Mouse (Mus musculus) hindbrain, embryonic 11.5 days (tissue): ENCODE results near the gene Rmdn2. TPM values are rescaled to one million over a fixed set of nuclear protein-coding genes. Genes with fewer than 3 reads are reported as not detected.

Experiments
- ATAC-seq: fragments of 200-750 bp; cut with Nextera tagmentation; 2 replicates; pipeline ENCODE4 v1.8.0; 2017; ENCODE audit warnings: mild to moderate bottlenecking, moderate TSS enrichment, moderate library complexity; ENCODE audit not compliant: low FRiP score
- DNase-seq: peaks from one replicate; pipeline ENCODE4 v3.0.0-alpha.2; 2015; ENCODE audit warnings: low spot score
- H3K27ac ChIP-seq: fragments of 300-500 bp; sonication (generic); 2 replicates; pipeline ENCODE4 v1.5.1; 2014; ENCODE audit warnings: mild to moderate bottlenecking, low read depth, low read length
- H3K27me3 ChIP-seq: fragments of 300-500 bp; sonication (generic); 2 replicates; pipeline ENCODE4 v1.6.1; 2014; ENCODE audit warnings: mild to moderate bottlenecking, low read length, moderate library complexity, mixed read lengths; ENCODE audit not compliant: control insufficient read depth, insufficient read depth
- H3K36me3 ChIP-seq: fragments of 300-500 bp; sonication (generic); 2 replicates; pipeline ENCODE4 v1.6.1; 2014; ENCODE audit warnings: mild to moderate bottlenecking, low read length, moderate library complexity, mixed read lengths; ENCODE audit not compliant: control insufficient read depth, insufficient read depth
- H3K4me1 ChIP-seq: fragments of 300-500 bp; sonication (generic); replicated peaks from 2 replicates; pipeline ENCODE4 v1.6.1; 2014; ENCODE audit warnings: low read length, mixed read lengths; ENCODE audit not compliant: control insufficient read depth, insufficient read depth
- H3K4me2 ChIP-seq: fragments of 300-500 bp; sonication (generic); replicated peaks from 2 replicates; pipeline ENCODE4 v1.6.1; 2014; ENCODE audit warnings: mild to moderate bottlenecking, low read depth, low read length
- H3K4me3 ChIP-seq: fragments of 300-500 bp; sonication (generic); 2 replicates; pipeline ENCODE4 v1.5.1; 2014; ENCODE audit warnings: low read depth, low read length
- H3K9ac ChIP-seq: fragments of 300-500 bp; sonication (generic); 2 replicates; pipeline ENCODE4 v1.6.1; 2014; ENCODE audit warnings: low read depth, low read length
- H3K9me3 ChIP-seq: fragments of 300-500 bp; sonication (generic); 2 replicates; pipeline ENCODE4 v1.6.1; 2016; ENCODE audit warnings: low read length; ENCODE audit not compliant: control insufficient read depth
- WGBS: fragments of 180-500 bp; shearing (Covaris S2); extraction: QIAGEN DNeasy Blood & Tissue Kit; methylation state at CpG from one replicate; pipeline ENCODE4 v1.1.7; 2014; 5-methylcytosine and 5-hydroxymethylcytosine counted together
- polyA plus RNA-seq: library from polyadenylated mRNA; unstranded; fragments of >200 nt; fragmentation: Nextera tagmentation; extraction: Ambion mirVana; gene quantifications from 2 replicates; pipeline ENCODE4 v1.2.1, GENCODE M21; 2014

The Rmdn2 gene
- polyA plus RNA-seq, 1 experiment from 2014 or later = 7.9 TPM

DNA sequence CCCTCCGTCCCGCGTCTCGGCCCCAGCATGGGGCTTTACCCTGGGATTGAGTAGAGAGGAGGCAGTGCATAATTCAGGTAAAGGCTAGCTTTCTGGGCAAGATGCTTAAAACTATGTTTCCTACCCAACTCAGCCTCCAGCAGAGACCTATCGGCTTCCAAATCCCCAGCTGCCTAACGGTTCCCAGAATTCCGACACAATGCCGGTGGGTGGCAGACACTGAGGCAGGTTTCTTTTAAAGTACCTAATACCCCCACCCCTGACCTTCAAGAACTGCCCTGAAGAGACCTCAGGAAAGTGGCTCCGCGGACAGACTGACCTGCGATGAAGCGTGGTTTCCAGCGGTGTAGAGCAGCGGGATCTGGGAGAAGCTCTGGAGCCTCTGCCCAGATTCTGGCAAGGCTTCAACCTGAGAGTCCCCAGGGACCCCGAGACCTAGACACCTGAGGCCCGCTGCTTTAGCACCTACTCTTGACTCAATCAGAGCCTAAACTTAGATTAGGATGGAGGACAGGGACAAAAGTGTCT, 102.8 kb downstream of the Rmdn2 start:
- Histone ChIP-seq H3K36me3 (no peaks in the 10 kb centered on the region), H3K4me1 (peaks cover 10% of the 10 kb centered on the region; the same call in 1 of the 2 replicates), H3K4me2 (peak overlapping the region; percentile 93), H3K4me3 (peak overlapping the region; percentile 41), H3K9ac (no peak overlapping the region), H3K27me3 (peaks cover 48% of the 10 kb centered on the region), H3K9me3 (no peaks in the 10 kb centered on the region), H3K27ac (no peak overlapping the region)
- ATAC-seq (peak; percentile 5; the same call in 1 of the 2 replicates), DNase-seq (no peak)
- under 1% methylated on average over 16 of the region's 16 CpGs for WGBS

DNA sequence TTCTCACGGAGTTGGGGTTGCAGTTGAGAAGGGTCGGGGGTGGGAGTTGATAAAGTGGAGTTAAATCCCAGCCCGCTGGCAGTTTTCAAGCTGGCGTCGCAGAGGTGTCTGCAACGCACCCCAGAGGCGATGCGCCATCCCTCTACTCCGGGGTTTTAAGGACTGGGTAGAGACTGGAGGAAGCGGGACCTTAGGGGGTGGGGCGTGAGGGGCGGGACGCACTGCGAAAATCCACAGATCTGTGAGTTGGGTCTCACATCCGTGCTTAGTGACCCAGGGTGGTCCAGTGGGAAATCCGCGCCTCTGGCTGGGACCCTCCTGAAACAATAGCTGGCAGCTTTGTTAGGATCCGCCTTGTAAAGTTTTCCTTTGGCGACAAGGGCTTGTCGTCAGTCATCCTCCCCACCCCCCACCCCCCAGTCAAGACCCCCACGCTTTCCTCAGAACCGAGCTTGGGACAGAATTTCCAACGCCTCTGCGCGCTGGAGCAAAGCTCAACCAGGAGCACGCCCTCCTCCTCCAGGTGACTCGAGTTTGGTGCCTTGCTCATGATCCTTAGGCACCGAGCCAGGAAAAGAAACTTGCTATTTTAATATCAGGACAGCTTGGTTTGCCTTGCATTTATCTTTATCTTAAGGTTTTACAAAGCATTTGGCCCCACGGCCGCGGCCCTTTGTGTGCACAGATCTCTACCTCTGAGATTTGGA, 103.4 kb downstream of the Rmdn2 start, which contains the start of gene Cyp1b1:
Gene Cyp1b1, minus strand, starts transcription at position 131 of the 707 bp plus-strand sequence.
- no peak within 1 kb of the TSS for H3K27ac ChIP-seq
- ATAC-seq (peak; percentile 56), DNase-seq (peak; percentile 65)
- peaks cover 10% of the 10 kb centered on the region; the same call in 1 of the 2 replicates for H3K4me1 ChIP-seq
- peak within 1 kb of the TSS; percentile 44 for H3K9ac ChIP-seq
- WGBS = under 1% methylated on average over 29 of the region's 31 CpGs
- no peaks in the 10 kb centered on the region for H3K36me3 ChIP-seq
- H3K4me3 ChIP-seq = peak within 1 kb of the TSS; percentile 41
- H3K27me3 ChIP-seq = peaks cover 46% of the 10 kb centered on the region
- H3K9me3 ChIP-seq = no peaks in the 10 kb centered on the region
- H3K4me2 ChIP-seq = peak within 1 kb of the TSS; percentile 93

DNA sequence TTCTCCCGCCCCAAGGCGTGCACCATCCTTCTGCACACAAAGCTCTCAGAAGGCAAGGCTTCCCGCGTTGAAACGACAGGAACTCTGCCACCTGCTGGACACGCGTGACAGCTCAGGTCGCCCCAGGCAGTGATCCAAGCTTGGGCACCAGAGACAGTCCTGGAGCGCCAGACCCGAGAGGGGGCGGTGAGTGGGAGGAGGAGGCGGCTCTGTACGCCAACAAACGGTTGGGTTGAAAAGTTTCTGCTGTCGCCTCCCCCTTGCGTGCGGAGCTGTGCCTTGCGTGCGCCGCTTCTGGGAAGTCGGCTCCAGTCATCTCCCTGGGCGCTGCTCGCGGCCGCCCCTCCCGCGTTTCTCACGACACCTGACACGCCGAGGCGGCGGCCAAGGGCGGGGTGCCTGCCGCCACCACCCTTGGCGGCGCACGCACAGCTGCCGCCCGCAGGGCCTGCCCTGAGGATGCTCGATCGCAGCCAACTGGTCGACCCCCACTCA, 104.0 kb downstream of the Rmdn2 start:
- H3K9me3 ChIP-seq = no peaks in the 10 kb centered on the region
- WGBS = under 1% methylated on average over 41 of the region's 42 CpGs
- H3K4me3 ChIP-seq = peak overlapping the region; percentile 41
- H3K4me2 ChIP-seq = peak overlapping the region; percentile 93
- ATAC-seq (peak; percentile 88), DNase-seq (peak; percentile 93)
- H3K27me3 ChIP-seq = peaks cover 42% of the 10 kb centered on the region
- no peaks in the 10 kb centered on the region for H3K36me3 ChIP-seq
- no peak overlapping the region for H3K27ac ChIP-seq
- peak overlapping the region; percentile 44 for H3K9ac ChIP-seq
- H3K4me1 ChIP-seq = peaks cover 10% of the 10 kb centered on the region; the same call in 1 of the 2 replicates

DNA sequence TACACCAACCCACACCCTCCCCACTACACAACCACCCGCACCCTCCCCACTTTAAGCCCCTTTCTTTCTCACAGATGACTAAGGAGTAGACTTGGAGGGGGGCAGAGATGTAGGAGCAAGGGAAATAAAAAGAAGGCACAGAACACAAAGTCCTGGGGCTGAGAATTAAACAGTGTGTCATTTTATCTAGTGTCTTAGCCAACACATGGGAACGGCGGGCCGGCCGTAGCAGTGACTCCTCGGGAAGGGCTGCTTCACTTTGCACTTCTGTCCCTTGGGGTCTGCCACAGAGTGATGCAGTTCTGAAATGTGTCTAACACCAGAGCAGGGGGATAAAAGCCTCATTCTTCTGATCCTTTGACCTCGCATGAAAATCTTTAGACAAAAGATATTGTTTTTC, 109.0 kb downstream of the Rmdn2 start:
- H3K9ac ChIP-seq = no peak overlapping the region
- no peak for DNase-seq
- 72% methylated on average over 7 of the region's 7 CpGs for WGBS
- no peak for ATAC-seq
- no peak overlapping the region for H3K4me2 ChIP-seq
- H3K9me3 ChIP-seq = no peaks in the 10 kb centered on the region
- no peaks in the 10 kb centered on the region for H3K4me1 ChIP-seq
- no peak overlapping the region for H3K27ac ChIP-seq
- no peak overlapping the region for H3K4me3 ChIP-seq
- peaks cover 5% of the 10 kb centered on the region; the same call in 1 of the 2 replicates for H3K27me3 ChIP-seq
- no peaks in the 10 kb centered on the region for H3K36me3 ChIP-seq

DNA sequence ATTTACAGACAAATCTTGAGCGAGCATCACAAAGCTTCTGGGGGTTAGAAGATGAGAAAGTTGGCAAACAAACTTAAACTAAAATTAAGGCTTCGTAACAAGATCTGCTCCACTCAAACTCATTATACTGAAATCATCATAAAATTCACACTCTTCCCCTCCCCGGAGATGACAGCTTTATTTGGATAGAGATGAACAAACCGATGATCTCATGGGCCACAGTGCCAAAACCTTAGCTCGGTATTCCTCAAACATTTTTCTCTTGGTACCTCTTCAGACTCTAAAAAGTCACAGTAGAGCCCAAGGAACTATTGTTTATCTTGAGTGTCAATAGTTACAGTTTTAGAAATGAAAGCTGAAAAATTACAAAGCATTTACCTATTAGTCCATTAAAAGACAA, 115.0 kb downstream of the Rmdn2 start:
- DNase-seq (no peak), ATAC-seq (no peak)
- Histone ChIP-seq H3K9me3 (no peaks in the 10 kb centered on the region), H3K27me3 (no peaks in the 10 kb centered on the region), H3K4me3 (no peak overlapping the region), H3K27ac (no peak overlapping the region), H3K4me1 (no peaks in the 10 kb centered on the region), H3K4me2 (no peak overlapping the region), H3K36me3 (no peaks in the 10 kb centered on the region), H3K9ac (no peak overlapping the region)
- 85% methylated on average over 5 of the region's 5 CpGs for WGBS

DNA sequence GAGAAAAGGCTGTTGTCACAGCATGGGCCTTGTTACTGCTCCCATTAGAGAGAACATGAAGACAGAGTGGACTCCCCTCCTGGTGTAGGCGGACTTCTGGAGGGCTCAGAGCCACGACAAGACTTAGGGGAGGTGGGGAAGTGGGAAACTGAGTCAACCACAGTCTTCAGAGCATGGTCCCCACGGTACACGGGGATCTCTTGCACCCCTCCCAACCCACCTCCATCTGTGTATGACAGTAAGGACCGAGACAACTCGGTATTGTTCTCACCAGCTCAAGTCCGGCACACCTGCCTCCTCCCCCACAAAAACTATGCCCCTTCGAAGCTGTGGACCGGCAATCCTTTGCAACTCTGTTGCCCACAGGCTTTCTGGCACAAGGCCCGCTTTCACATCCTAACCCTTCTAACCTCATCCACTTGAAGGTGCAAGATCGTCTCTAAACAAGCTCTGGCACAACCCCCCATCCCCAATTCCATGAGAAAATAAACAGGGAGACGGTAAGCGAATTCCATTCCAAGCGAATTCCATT, 116.5 kb downstream of the Rmdn2 start:
- H3K27me3 ChIP-seq = no peaks in the 10 kb centered on the region
- no peaks in the 10 kb centered on the region for H3K4me1 ChIP-seq
- no peaks in the 10 kb centered on the region for H3K9me3 ChIP-seq
- no peak overlapping the region for H3K4me2 ChIP-seq
- DNase-seq (no peak), ATAC-seq (no peak)
- H3K4me3 ChIP-seq = no peak overlapping the region
- H3K9ac ChIP-seq = no peak overlapping the region
- no peak overlapping the region for H3K27ac ChIP-seq
- 39% methylated on average over 14 of the region's 14 CpGs for WGBS
- no peaks in the 10 kb centered on the region for H3K36me3 ChIP-seq

DNA sequence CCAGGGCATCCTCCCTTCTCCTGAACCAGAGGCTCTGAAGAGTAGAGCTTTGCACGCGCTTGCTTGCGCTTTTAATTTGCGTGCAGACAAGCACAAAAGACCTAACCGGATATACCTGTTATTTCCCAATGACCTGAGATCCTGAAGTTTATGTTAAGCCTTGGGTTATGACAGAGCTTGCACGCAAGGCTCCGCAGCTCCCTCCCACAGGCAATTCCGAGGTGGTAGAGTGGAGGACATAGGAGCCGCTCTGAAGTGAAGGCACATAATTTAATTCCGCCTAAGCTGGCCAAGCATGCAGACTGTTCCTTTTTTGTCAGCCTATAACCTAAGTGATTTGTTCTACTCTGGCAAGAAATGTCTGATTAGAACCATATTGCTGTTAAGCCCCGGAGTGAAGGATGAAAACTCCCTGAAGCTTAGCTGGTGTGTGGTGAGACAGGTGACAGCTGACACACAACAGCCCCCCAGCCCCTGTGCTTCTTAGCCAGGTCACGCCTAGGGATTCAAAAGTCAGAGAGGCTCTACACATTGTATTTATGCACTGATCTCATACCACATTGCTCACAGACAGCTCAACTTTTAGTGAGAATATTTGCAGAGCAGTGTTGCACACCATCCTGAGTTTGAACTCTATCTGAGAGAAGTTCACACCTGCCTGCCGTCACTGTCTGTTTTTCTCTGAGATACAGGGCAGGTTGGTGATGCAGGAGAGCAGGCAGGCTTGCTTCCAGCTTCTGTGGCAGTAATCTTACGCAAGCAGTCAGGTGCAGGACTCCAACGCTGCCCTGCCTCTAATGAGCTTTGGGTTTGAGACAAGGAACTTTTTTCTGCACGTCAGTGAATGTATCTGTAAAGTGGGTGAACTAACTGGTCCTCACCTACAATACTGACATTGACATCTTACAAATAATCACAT, 117.2 kb downstream of the Rmdn2 start:
- Histone ChIP-seq H3K27ac (no peak overlapping the region), H3K4me2 (no peak overlapping the region), H3K9ac (no peak overlapping the region), H3K9me3 (no peaks in the 10 kb centered on the region), H3K4me1 (no peaks in the 10 kb centered on the region), H3K27me3 (no peaks in the 10 kb centered on the region), H3K4me3 (no peak overlapping the region), H3K36me3 (no peaks in the 10 kb centered on the region)
- WGBS = 46% methylated on average over 16 of the region's 16 CpGs
- ATAC-seq = no peak
- no peak for DNase-seq

DNA sequence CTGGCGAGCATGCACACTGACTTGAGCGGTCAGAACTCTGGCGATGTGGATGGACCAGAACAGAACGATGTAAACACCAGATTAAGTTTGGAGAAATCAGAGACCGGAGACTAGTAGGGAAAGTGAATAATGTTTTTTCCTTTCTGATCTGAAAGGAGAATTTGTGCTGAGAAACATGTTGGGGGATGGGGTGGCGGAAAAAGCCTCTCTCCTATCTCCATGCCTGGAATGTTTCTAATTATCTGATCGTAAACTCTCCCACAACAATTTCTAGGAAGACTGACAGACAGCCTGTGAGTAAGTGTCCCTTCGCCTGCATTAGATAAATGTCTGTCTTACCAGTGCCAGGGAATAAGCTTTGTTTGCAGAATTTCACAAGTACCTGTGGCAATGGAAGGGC, 119.3 kb downstream of the Rmdn2 start:
- 77% methylated on average over 8 of the region's 8 CpGs for WGBS
- no peaks in the 10 kb centered on the region for H3K9me3 ChIP-seq
- no peak for ATAC-seq
- H3K4me1 ChIP-seq = no peaks in the 10 kb centered on the region
- H3K4me2 ChIP-seq = no peak overlapping the region
- no peak overlapping the region for H3K4me3 ChIP-seq
- H3K27ac ChIP-seq = no peak overlapping the region
- H3K36me3 ChIP-seq = no peaks in the 10 kb centered on the region
- no peak overlapping the region for H3K9ac ChIP-seq
- DNase-seq = no peak
- H3K27me3 ChIP-seq = no peaks in the 10 kb centered on the region
